Comparison of ENCODE assay signal across 8 mouse cellular contexts in genomic region chr14:48524135-48524534, GRCm38 (mm10).
A peak's percentile ranks its signal among the peaks of the same experiment; 100 is the strongest.
DNase-seq lines count a peak whose midpoint lies in the region; ATAC-seq and TF ChIP-seq lines count a peak whose summit lies in the region.

No protein-coding gene starts in this region.

- no peak for ATAC-seq in heart, embryonic 12.5 days (ENCODE audit: insufficient number of reproducible peaks, low FRiP score)

- H3K4me1 ChIP-seq in heart, embryonic 12.5 days (replicated peaks): no peaks in the 10 kb centered on the region
- H3K4me1 ChIP-seq in embryonic facial prominence, embryonic 10.5 days: peaks cover 10% of the 10 kb centered on the region
- H3K4me1 ChIP-seq in small intestine, adult 2 months (ENCODE audit: control insufficient read depth, insufficient read depth, insufficient read length, low read length): peaks cover 7% of the 10 kb centered on the region; the same call in 1 of the 2 replicates

- intact Hi-C loops in heart, postnatal 10 days (cut with DNase I): loop anchor here (2.0 to 5.0 kb wide), 2 partner anchors 461 to 593 kb away; no protein-coding TSS in a partner anchor

- H3K27me3 ChIP-seq in heart, embryonic 12.5 days (replicated peaks): 0 out of 2 replicates have a peak, but pooled peaks cover 12% of the 10 kb centered on the region
- peaks cover 58% of the 10 kb centered on the region for H3K27me3 ChIP-seq in embryonic facial prominence, embryonic 10.5 days (replicated peaks; ENCODE audit: low read depth, poor library complexity, severe bottlenecking)
- H3K27me3 ChIP-seq in small intestine, adult 2 months (ENCODE audit: control insufficient read depth, insufficient read depth, low read length): no peaks in the 10 kb centered on the region

- no peak overlapping the region for H3K27ac ChIP-seq in heart, embryonic 12.5 days (ENCODE audit: poor library complexity, severe bottlenecking)
- no peak overlapping the region for H3K27ac ChIP-seq in embryonic facial prominence, embryonic 10.5 days (replicated peaks)
- no peak overlapping the region for H3K27ac ChIP-seq in small intestine, adult 2 months (ENCODE audit: insufficient read depth, low read depth, low read length)

- TF ChIP-seq CTCF in small intestine, adult 2 months (IDR thresholded peaks at IDR 0.05; ENCODE audit: extremely low read depth, insufficient read length, insufficient replicate concordance, low read depth, low read length): peak; percentile 45; the same call in 1 of the 2 replicates

- peak; percentile 27 to 56 for DNase-seq in heart, postnatal 10 days
- DNase-seq in urinary bladder, postnatal 14 days (ENCODE audit: low spot score): peak; percentile 26
- no peak for DNase-seq in urinary bladder, postnatal 10 days (ENCODE audit: low spot score)
- DNase-seq in embryonic facial prominence, embryonic 10.5 days (ENCODE audit: low spot score): peak; percentile 30
- peak; percentile 56 for DNase-seq in layer of hippocampus, adult 9-10 months (ENCODE audit: low spot score)
- no peak for DNase-seq in spleen, postnatal 14 days (ENCODE audit: low spot score in 2 of 2)

- H3K9me3 ChIP-seq in heart, embryonic 12.5 days (replicated peaks): no peaks in the 10 kb centered on the region
- H3K9me3 ChIP-seq in embryonic facial prominence, embryonic 10.5 days: no peaks in the 10 kb centered on the region

- 46% methylated on average over 9 of the region's 9 CpGs for whole genome bisulfite sequencing in heart, embryonic 12.5 days
- 53% methylated on average over 9 of the region's 9 CpGs for WGBS in embryonic facial prominence, embryonic 10.5 days
- WGBS in small intestine, adult 2 months: 30% methylated on average over 9 of the region's 9 CpGs

- no peak overlapping the region for H3K9ac ChIP-seq in heart, embryonic 12.5 days

- no peak for TF ChIP-seq POLR2A in small intestine, adult 2 months (IDR thresholded peaks at IDR 0.05; ENCODE audit: low read depth, low read length)

- no peaks in the 10 kb centered on the region for H3K36me3 ChIP-seq in heart, embryonic 12.5 days
- H3K36me3 ChIP-seq in embryonic facial prominence, embryonic 10.5 days (replicated peaks): no peaks in the 10 kb centered on the region
- H3K36me3 ChIP-seq in small intestine, adult 2 months (ENCODE audit: control insufficient read depth, insufficient read depth, low read length): no peaks in the 10 kb centered on the region

- H3K4me3 ChIP-seq in heart, embryonic 12.5 days: no peak overlapping the region
- H3K4me3 ChIP-seq in embryonic facial prominence, embryonic 10.5 days: no peak overlapping the region
- no peak overlapping the region for H3K4me3 ChIP-seq in small intestine, adult 2 months (ENCODE audit: low read depth, low read length)

- no peak overlapping the region for H3K4me2 ChIP-seq in heart, embryonic 12.5 days

Comparison
In these comparisons a context has a peak if more than half of its experiments do, and no peak if none do; other contexts are left out.
1. DNase-seq: peak in heart, postnatal 10 days (2 of 2), urinary bladder, postnatal 14 days (single experiment), embryonic facial prominence, embryonic 10.5 days (single experiment) and layer of hippocampus, adult 9-10 months (single experiment); none in urinary bladder, postnatal 10 days (single experiment) and spleen, postnatal 14 days (0 of 2).